Mouse (Mus musculus) embryonic facial prominence, embryonic 13.5 days (tissue): Measurements from ENCODE around the gene Scarf2. TPM values are rescaled to one million over a fixed set of nuclear protein-coding genes. Genes with fewer than 3 reads are reported as not detected.

Experiments
- ATAC-seq: fragments of 200-750 bp; cut with Nextera tagmentation; 2 replicates; pipeline ENCODE4 v1.8.0; 2017; ENCODE audit warnings: low read depth; ENCODE audit not compliant: insufficient number of reproducible peaks, insufficient read depth, low FRiP score, low TSS enrichment
- H3K27ac ChIP-seq: fragments of 300-500 bp; sonication (generic); 2 replicates; pipeline ENCODE4 v1.5.1; 2015; ENCODE audit warnings: moderate library complexity, mild to moderate bottlenecking, inconsistent platforms
- H3K27me3 ChIP-seq: fragments of 300-500 bp; sonication (generic); 2 replicates; pipeline ENCODE4 v1.6.1; 2015; ENCODE audit warnings: mild to moderate bottlenecking, inconsistent platforms
- H3K36me3 ChIP-seq: fragments of 300-500 bp; sonication (generic); 2 replicates; pipeline ENCODE4 v1.6.1; 2015; ENCODE audit warnings: mild to moderate bottlenecking, inconsistent platforms
- H3K4me1 ChIP-seq: fragments of 300-500 bp; sonication (generic); 2 replicates; pipeline ENCODE4 v1.6.1; 2015; ENCODE audit warnings: inconsistent platforms
- H3K4me2 ChIP-seq: fragments of 300-500 bp; sonication (generic); 2 replicates; pipeline ENCODE4 v1.6.1; 2015; ENCODE audit warnings: moderate library complexity, mild to moderate bottlenecking, inconsistent platforms
- H3K4me3 ChIP-seq: fragments of 300-500 bp; sonication (generic); 2 replicates; pipeline ENCODE4 v1.5.1; 2015; ENCODE audit warnings: mild to moderate bottlenecking, inconsistent platforms
- H3K9ac ChIP-seq: fragments of 300-500 bp; sonication (generic); 2 replicates; pipeline ENCODE4 v1.6.1; 2015; ENCODE audit warnings: mild to moderate bottlenecking, inconsistent platforms
- H3K9me3 ChIP-seq: fragments of 300-500 bp; sonication (generic); 2 replicates; pipeline ENCODE4 v1.6.1; 2016; ENCODE audit warnings: inconsistent platforms
- WGBS: fragments of 180-500 bp; shearing (Covaris S2); methylation state at CpG from one replicate; pipeline ENCODE4 v1.1.7; 2015; ENCODE audit warnings: mixed read lengths; 5-methylcytosine and 5-hydroxymethylcytosine counted together
- polyA plus RNA-seq: library from polyadenylated mRNA; unstranded; fragments of >200 nt; fragmentation: Nextera tagmentation; extraction: Ambion mirVana; gene quantifications from 2 replicates; pipeline ENCODE4 v1.2.1, GENCODE M21; 2015

Scarf2 gene
- polyA plus RNA-seq, 1 experiment from 2014 or later, result 39.0 TPM

DNA sequence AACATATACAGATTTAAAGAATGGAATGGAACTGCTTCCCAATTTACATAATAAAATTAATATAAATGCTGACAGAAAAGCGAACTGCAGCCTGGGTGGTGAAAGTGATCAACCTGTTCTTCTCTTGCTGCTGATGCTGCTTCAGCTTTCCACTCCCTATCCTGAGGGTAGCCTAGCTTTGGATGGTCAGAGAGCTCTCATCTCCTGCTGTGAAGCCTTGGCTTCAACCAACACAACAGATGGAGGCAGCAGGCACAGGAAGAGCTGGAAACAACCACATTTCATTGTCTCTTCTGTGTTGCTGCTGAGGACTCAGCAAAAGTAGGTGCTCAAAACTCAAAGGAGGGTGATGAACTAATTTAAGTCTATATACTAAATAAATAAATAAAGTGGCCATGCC, 54.8 kb downstream of the Scarf2 start:
- no peaks in the 10 kb centered on the region for H3K4me1 ChIP-seq

DNA sequence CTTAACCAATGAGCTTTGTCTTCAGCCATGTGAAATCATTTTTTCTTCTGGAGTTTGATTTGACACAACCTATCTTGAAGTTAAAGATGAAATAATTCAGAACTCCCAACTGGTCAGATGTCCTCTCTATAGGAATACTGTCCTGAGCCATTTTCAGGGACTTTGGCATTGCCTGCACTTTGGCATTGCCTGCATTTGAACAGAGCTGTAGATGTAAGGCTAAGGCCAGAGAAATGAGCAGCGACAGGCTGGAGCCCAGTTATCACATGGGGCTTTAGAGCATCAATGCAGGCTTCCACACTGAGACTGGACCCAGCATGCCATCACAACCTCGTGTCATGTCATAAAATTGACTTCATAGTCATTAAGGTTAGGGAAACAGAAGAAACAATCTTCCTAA, 56.2 kb downstream of the Scarf2 start:
- H3K36me3 ChIP-seq, result peaks cover 89% of the 10 kb centered on the region
- WGBS, result 86% methylated on average over 2 of the region's 2 CpGs
- H3K4me2 ChIP-seq, result no peak overlapping the region
- H3K27me3 ChIP-seq, result no peaks in the 10 kb centered on the region
- no peaks in the 10 kb centered on the region for H3K9me3 ChIP-seq
- ATAC-seq, result no peak
- H3K9ac ChIP-seq, result no peak overlapping the region
- no peak overlapping the region for H3K4me3 ChIP-seq
- no peak overlapping the region for H3K27ac ChIP-seq
- no peaks in the 10 kb centered on the region for H3K4me1 ChIP-seq

More for the DNA sequence above, 54.8 kb downstream of the Scarf2 start:
- H3K4me3 ChIP-seq, result no peak overlapping the region
- WGBS, result 93% methylated on average over 1 of the region's 1 CpGs
- no peak for ATAC-seq
- H3K36me3 ChIP-seq, result peaks cover 89% of the 10 kb centered on the region
- H3K27ac ChIP-seq, result no peak overlapping the region
- H3K4me2 ChIP-seq, result no peak overlapping the region
- H3K9me3 ChIP-seq, result no peaks in the 10 kb centered on the region
- H3K9ac ChIP-seq, result no peak overlapping the region
- no peaks in the 10 kb centered on the region for H3K27me3 ChIP-seq

DNA sequence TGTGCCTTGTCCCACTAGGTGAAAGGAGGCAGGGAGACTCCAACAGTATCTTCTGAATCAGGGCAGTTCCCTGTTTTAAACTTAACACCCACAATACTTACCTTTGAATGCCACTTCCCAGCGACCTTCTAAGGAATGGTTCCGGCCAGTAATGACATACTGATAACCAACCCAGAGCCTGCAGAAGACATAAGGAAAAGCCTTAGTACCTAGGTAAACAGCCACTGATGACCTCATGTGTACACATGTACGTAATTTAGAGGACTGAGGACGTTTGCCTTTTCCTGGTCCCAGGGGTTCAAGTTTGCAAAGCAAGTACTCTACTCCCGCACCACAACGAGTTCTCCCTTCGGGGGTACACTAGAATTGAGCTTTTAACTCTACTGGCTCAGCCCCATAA, 60.1 kb downstream of the Scarf2 start:
- WGBS, result 88% methylated on average over 7 of the region's 7 CpGs
- Histone ChIP-seq H3K4me2 (no peak overlapping the region), H3K36me3 (peaks cover 79% of the 10 kb centered on the region), H3K27me3 (no peaks in the 10 kb centered on the region), H3K4me1 (0 out of 2 replicates have a peak, but pooled peaks cover 5% of the 10 kb centered on the region), H3K4me3 (no peak overlapping the region), H3K27ac (no peak overlapping the region), H3K9me3 (no peaks in the 10 kb centered on the region), H3K9ac (no peak overlapping the region)
- no peak for ATAC-seq

Other genes starting within 250 kb of the Scarf2 start
- not detected in 2 replicates for gene Lrrc74b, start 236.0 kb upstream of the Scarf2 start, polyA plus RNA-seq
- gene P2rx6, start 235.4 kb upstream of the Scarf2 start, polyA plus RNA-seq, result 0.08 and 0.32 TPM in 2 replicates
- gene Slc7a4, start 214.1 kb upstream of the Scarf2 start, polyA plus RNA-seq, result 5.5 and 6.0 TPM in 2 replicates
- 39.0 and 39.8 TPM in 2 replicates for gene Smpd4, start 177.9 kb upstream of the Scarf2 start, polyA plus RNA-seq
- gene Ccdc74a, start 150.8 kb upstream of the Scarf2 start, polyA plus RNA-seq, result 8.7 and 10.4 TPM in 2 replicates
- gene Med15, start 64.4 kb upstream of the Scarf2 start, polyA plus RNA-seq, result 53.3 and 56.4 TPM in 2 replicates
- gene Klhl22, start 37.7 kb upstream of the Scarf2 start, polyA plus RNA-seq, result 88.8 and 97.7 TPM in 2 replicates
- 0.36 and 0.45 TPM in 2 replicates for gene B830017H08Rik, start 35.8 kb downstream of the Scarf2 start, polyA plus RNA-seq
- 2.2 and 3.0 TPM in 2 replicates for gene Car15, start 41.1 kb downstream of the Scarf2 start, polyA plus RNA-seq
- gene Gm20518, start 94.4 kb downstream of the Scarf2 start, polyA plus RNA-seq, result 0.14 and 0.39 TPM in 2 replicates
- gene Tssk1, start 96.9 kb downstream of the Scarf2 start, polyA plus RNA-seq, result 0.14 TPM in 1 of 2 replicates, not detected in the other
- gene Dgcr2, start 101.3 kb downstream of the Scarf2 start, polyA plus RNA-seq, result 96.8 and 97.0 TPM in 2 replicates
- gene Tssk2, start 101.4 kb downstream of the Scarf2 start, polyA plus RNA-seq, result 0.20 TPM in 1 of 2 replicates, not detected in the other
- 43.7 and 46.9 TPM in 2 replicates for gene Ess2, start 114.1 kb downstream of the Scarf2 start, polyA plus RNA-seq
- not detected in 2 replicates for gene Gsc2, start 117.8 kb downstream of the Scarf2 start, polyA plus RNA-seq
- gene Slc25a1, start 130.9 kb downstream of the Scarf2 start, polyA plus RNA-seq, result 77.7 and 90.5 TPM in 2 replicates
- gene Vpreb2, start 183.1 kb downstream of the Scarf2 start, polyA plus RNA-seq, result not detected in 2 replicates